Mouse (Mus musculus): ENCODE data around the gene Rgs10.

- no peak for TF ChIP-seq POLR2A (IDR thresholded peaks at IDR 0.05; ENCODE audit: insufficient read depth, low read depth, low read length)
- TF ChIP-seq CTCF (IDR thresholded peaks at IDR 0.05; ENCODE audit: insufficient read depth, low read depth, low read length): no peak
These were observed 93.6 kb downstream of the Rgs10 start for GRCm38 (mm10) chr7:128324977-128325376.

All from olfactory bulb, adult 2 months (tissue).